Mouse (Mus musculus): Measurements from ENCODE around the gene Whamm.

DNA sequence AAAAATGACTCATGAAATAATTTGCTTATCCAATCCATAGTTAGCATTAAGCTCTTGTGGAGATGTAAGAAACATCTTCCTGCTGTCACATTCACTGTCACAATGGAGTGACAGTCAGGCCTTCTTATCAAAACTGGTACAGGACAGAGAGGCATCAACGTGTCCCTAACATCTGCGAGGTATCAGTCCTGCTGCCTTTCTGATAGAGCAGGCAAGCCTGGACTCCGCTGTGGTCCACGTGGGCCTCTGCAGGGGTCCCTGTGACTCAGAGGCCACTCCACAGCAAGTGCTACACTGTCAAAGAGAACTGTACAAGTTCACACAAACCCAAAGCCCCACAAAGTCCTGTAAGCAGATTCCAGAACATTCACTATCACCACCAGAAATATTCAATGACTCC lies 34.4 kb downstream of the Whamm start:
- TF ChIP-seq CTCF (conservative IDR thresholded peaks at IDR 0.05; ENCODE audit: low read length) = no peak
- no peak for TF ChIP-seq POU5F1 (IDR thresholded peaks at IDR 0.05; ENCODE audit: borderline replicate concordance, low read length)
- no peak for TF ChIP-seq NANOG (IDR thresholded peaks at IDR 0.05; ENCODE audit: borderline replicate concordance, low read length)
